Mouse (Mus musculus): ENCODE measurements at regions not wholly inside any gene's neighbourhood (a gene's known extent, or its start where the extent isn't known, plus 50 kb on each side); places are given as distances from the start of the nearest gene placed in this dataset.
"Not testable (repeated sequence)": the region's sequence is repeated elsewhere in the genome, so short reads cannot be mapped to it uniquely, and the experiment has no call there.

- DNase-seq: no peak
Observed at GRCm38 (mm10) chr1:194435060-194435459, 183.0 kb upstream of the Plxna2 start.

- no peak for DNase-seq
Observed at GRCm38 (mm10) chr1:194428586-194428985, 189.4 kb upstream of the Plxna2 start.

GRCm38 (mm10) chr1:194426293-194426692, 191.7 kb upstream of the Plxna2 start:
- no peak for DNase-seq

GRCm38 (mm10) chr1:194424201-194424600, 193.8 kb upstream of the Plxna2 start:
- DNase-seq: no peak

GRCm38 (mm10) chr1:194412193-194412592, 205.8 kb upstream of the Plxna2 start:
- DNase-seq: no peak

- DNase-seq: no peak
Observed at GRCm38 (mm10) chr1:194411788-194412187, 206.2 kb upstream of the Plxna2 start.

- DNase-seq: no peak
Observed at GRCm38 (mm10) chr1:194399281-194399680, 218.7 kb upstream of the Plxna2 start.

- no peak for DNase-seq
Observed at GRCm38 (mm10) chr1:194396754-194397460, 221.1 kb upstream of the Plxna2 start.

GRCm38 (mm10) chr1:194393720-194394119, 224.3 kb upstream of the Plxna2 start:
- DNase-seq: no peak

GRCm38 (mm10) chr1:194390202-194390601, 227.8 kb upstream of the Plxna2 start:
- DNase-seq: no peak

- DNase-seq: no peak
Observed at GRCm38 (mm10) chr1:194378135-194378534, 239.9 kb upstream of the Plxna2 start.

GRCm38 (mm10) chr1:194373511-194373910, 244.5 kb upstream of the Plxna2 start:
- DNase-seq: not testable (repeated sequence)

- DNase-seq: no peak
Observed at GRCm38 (mm10) chr1:194363917-194364316, 254.1 kb upstream of the Plxna2 start.

- DNase-seq: no peak
Observed at GRCm38 (mm10) chr1:194363129-194363768, 254.8 kb upstream of the Plxna2 start.

GRCm38 (mm10) chr1:194362298-194362697, 255.7 kb upstream of the Plxna2 start:
- DNase-seq: no peak

GRCm38 (mm10) chr1:194361316-194361715, 256.7 kb upstream of the Plxna2 start:
- no peak for DNase-seq

GRCm38 (mm10) chr1:194354332-194355120, 263.5 kb upstream of the Plxna2 start:
- no peak for DNase-seq

GRCm38 (mm10) chr1:194345304-194346033, 272.5 kb upstream of the Plxna2 start:
- no peak for DNase-seq

GRCm38 (mm10) chr1:194342568-194342967, 275.4 kb upstream of the Plxna2 start:
- DNase-seq: no peak

GRCm38 (mm10) chr1:194341758-194342157, 276.3 kb upstream of the Plxna2 start:
- DNase-seq: no peak

- no peak for DNase-seq
Observed at GRCm38 (mm10) chr1:194334752-194335719, 283.0 kb upstream of the Plxna2 start.

- DNase-seq: no peak
Observed at GRCm38 (mm10) chr1:194332639-194333038, 285.4 kb upstream of the Plxna2 start.

Measured in thymus, postnatal 4 days (tissue).